Mouse (Mus musculus) megakaryocyte, embryonic 14.5 days (primary cell): Measurements from ENCODE around the gene Tmem107.

Experiments
- FLI1 ChIP-seq: IDR thresholded peaks from 2 replicates; pipeline ENCODE4 v1.6.1; 2012; ENCODE audit warnings: low read length, inconsistent platforms, mixed read lengths
- GATA1 ChIP-seq: IDR thresholded peaks from 3 replicates; pipeline ENCODE4 v1.6.1; 2012; ENCODE audit warnings: mixed read lengths, low read length, inconsistent platforms, borderline replicate concordance

DNA sequence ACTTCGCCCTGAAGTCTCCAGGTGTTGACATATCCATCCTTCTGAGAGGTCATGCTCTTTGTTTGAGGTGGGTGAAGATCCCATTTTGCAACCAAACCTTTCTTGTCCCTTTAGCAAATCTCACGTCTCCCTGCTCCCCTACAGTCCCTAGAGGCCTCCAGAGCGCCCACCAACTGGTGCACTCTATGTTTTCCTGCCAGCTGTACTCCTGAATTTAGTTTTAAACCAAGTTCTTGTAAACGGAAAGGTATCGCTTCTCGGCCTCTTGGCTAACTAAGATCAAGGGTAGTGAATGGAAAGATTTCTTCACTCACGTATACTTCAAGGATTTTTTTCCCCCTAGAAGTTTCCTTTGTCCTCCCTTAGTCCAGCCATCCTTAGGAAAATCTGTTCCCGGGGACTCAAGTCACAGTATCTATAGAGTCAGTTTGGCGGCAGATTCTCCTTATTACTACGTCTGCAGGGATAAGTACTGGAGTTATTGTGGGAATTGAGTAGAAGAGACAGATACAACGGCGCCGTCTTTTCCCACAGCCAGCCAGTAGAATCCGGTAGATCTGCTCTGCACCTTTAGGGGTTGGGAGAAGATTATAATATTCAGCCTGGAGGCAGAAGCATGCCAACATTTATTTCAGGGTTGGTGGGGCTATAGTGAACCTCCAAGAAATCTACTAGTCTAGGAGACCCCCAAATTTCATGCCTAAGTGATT lies 49.0 kb downstream of the Tmem107 start:
- TF ChIP-seq GATA1: no peak
- no peak for TF ChIP-seq FLI1
